Mouse (Mus musculus): Measurements from ENCODE around the gene Il3. TPM values are rescaled to one million over a fixed set of nuclear protein-coding genes. Genes with fewer than 3 reads are reported as not detected.

The Il3 gene
- total RNA-seq (2014; rRNA removed) (not detected in 2 replicates), polyA plus RNA-seq (2015; fragmentation: Nextera tagmentation; extraction: Ambion mirVana) (not detected in 2 replicates)

DNA sequence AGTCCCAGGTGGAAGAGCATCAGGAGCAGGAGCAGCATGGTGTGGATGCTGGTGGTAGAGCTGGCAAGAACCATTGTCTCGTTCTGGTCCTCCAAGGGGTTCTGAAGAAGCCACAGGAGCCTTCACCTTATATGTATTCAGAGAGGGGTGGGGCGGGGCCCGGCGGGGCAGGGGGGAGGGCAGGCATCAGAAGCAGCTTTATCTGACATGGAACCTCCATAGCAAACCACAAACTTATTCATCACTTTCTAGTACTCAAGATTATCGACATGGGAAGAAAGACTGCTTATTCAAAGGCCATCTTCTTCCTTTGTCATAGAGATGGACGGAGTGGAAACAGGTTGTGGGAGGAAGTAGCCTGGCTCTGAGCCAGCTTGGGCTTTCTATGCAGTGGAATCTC, at the start of gene Il3:
TSS of gene Il3 (minus strand) at position 101 of the 400 bp plus-strand sequence.
- TF ChIP-seq CTCF (IDR thresholded peaks at IDR 0.05; ENCODE audit: low read depth), result no peak
- Histone ChIP-seq H3K36me3 (ENCODE audit: insufficient read depth, low read length) (no peaks in the 10 kb centered on the region), H3K27ac (no peak within 1 kb of the TSS), H3K4me1 (ENCODE audit: insufficient read depth, low read length) (no peaks in the 10 kb centered on the region), H3K9me3 (ENCODE audit: low read length) (no peaks in the 10 kb centered on the region), H3K27me3 (ENCODE audit: insufficient read depth, low read length) (no peaks in the 10 kb centered on the region), H3K9ac (replicated peaks; ENCODE audit: low read length) (no peak within 1 kb of the TSS), H3K4me2 (ENCODE audit: low read depth, low read length) (no peak within 1 kb of the TSS), H3K4me3 (ENCODE audit: low read length) (no peak within 1 kb of the TSS)
- no peak for DNase-seq (ENCODE audit: low spot score)
- ATAC-seq, result no peak
- WGBS, result 90% methylated on average over 6 of the region's 6 CpGs

DNA sequence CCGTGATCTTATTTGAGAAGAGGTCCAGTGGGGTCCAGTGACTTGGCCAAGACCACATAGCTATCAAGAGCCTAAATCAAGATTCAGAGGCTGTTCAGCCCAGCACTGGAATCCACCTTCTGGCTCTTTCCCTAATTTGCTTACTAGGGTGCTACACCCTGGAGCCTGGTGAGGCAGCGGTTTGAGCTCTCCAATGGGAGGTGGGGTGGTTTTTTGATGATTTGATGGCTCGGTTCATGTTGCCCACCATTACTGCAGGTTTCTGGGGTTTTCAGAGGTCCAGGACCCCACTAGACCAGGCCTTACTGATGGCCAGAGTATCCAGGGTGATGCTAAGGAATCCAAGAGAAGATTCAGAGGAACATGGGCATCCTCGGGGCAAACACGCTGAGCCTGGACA, 48.3 kb upstream of the Il3 start:
- H3K4me1 ChIP-seq (ENCODE audit: insufficient read depth, low read length), result peaks cover 18% of the 10 kb centered on the region; the same call in 1 of the 2 replicates
- no peaks in the 10 kb centered on the region for H3K9me3 ChIP-seq (ENCODE audit: low read length)
- H3K9ac ChIP-seq (replicated peaks; ENCODE audit: low read length), result peak overlapping the region; percentile 15; the same call in 1 of the 2 replicates
- DNase-seq (ENCODE audit: low spot score) (no peak), ATAC-seq (no peak)
- H3K4me2 ChIP-seq (ENCODE audit: low read depth, low read length), result peak overlapping the region; percentile 25
- no peaks in the 10 kb centered on the region for H3K36me3 ChIP-seq (ENCODE audit: insufficient read depth, low read length)
- no peak overlapping the region for H3K4me3 ChIP-seq (ENCODE audit: low read length)
- TF ChIP-seq CTCF (IDR thresholded peaks at IDR 0.05; ENCODE audit: low read depth), result no peak
- peak overlapping the region; percentile 54; the same call in 1 of the 2 replicates for H3K27ac ChIP-seq
- no peaks in the 10 kb centered on the region for H3K27me3 ChIP-seq (ENCODE audit: insufficient read depth, low read length)
- WGBS, result 78% methylated on average over 5 of the region's 5 CpGs

GRCm38 (mm10) chr11:54314740-54315139, 47.7 kb upstream of the Il3 start:
- TF ChIP-seq CTCF (IDR thresholded peaks at IDR 0.05; ENCODE audit: low read depth), result no peak
- no peak overlapping the region for H3K4me3 ChIP-seq (ENCODE audit: low read length)
- peaks cover 18% of the 10 kb centered on the region; the same call in 1 of the 2 replicates for H3K4me1 ChIP-seq (ENCODE audit: insufficient read depth, low read length)
- DNase-seq (ENCODE audit: low spot score), result peak; percentile 60
- peak; percentile 80; the same call in 1 of the 2 replicates for ATAC-seq
- H3K36me3 ChIP-seq (ENCODE audit: insufficient read depth, low read length), result no peaks in the 10 kb centered on the region
- H3K4me2 ChIP-seq (ENCODE audit: low read depth, low read length), result peak overlapping the region; percentile 25
- H3K9ac ChIP-seq (replicated peaks; ENCODE audit: low read length), result peak overlapping the region; percentile 15; the same call in 1 of the 2 replicates
- H3K27ac ChIP-seq, result peak overlapping the region; percentile 54; the same call in 1 of the 2 replicates
- H3K27me3 ChIP-seq (ENCODE audit: insufficient read depth, low read length), result no peaks in the 10 kb centered on the region
- no peaks in the 10 kb centered on the region for H3K9me3 ChIP-seq (ENCODE audit: low read length)
- 8% methylated on average over 3 of the region's 3 CpGs for WGBS

DNA sequence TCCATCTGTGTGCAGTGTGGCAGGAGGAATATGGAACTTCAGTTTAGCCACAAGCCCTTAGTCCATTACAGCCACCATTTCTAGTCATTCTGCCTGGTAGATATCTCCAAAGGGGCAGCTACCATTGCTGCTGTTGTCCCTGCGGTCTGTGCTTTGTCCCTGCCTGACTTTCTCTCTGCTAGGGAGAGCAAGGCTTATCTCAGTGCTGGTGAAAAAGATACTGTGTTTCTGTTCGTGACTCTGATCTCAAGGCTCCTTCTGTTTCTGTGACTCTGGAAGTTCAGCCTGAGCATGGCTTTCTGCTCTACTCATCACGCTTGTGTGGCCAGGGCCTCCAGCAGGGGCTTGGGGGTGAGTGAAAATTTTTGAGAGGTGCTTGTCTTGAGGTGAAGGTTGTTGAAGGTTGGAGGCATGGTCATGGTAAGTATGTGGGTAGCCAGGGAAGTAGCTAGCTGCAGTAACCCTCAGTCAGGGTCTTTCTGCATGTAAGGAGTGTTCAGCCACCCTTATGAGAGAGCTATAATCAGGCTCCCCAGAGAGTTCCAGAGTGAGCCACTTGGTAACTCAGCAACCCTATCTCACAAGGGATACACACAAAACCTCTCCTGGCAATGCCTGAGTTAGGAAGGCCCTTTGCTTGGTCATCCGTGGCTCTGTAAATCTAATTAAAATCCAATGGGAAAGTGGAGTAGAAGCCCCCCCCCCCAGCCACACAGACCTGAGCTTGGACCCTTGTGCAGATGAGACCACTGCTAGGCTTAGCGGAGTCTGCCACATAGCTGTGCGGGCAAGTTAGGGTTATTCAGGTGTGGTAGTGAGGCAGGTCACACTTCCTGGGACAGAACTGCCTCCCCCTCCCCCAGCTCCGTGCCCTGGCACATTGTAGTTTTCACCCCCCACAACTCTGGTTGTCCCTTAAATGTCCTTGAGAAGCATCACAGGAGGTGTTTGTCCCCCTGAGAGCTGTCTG, 46.6 kb upstream of the Il3 start:
- WGBS, result 71% methylated on average over 7 of the region's 7 CpGs

DNA sequence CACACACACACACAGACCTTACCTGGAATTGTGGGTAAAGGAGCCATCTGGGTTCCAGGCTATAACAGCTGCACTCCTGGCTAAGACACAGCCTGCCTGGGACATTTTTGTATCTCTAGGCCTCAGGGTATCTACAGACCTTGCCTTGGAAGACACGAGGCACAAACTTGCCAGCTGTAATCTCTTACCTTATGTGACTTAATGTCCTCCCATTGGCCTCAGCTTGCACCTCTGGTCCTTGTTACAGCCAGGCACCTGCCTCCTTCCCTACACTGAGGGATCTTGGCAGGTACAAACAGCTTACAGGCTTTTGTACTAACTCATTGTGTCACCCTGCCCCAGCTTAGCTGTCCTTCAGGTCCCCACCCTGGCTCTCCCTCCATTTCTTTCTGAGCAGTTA, 45.5 kb upstream of the Il3 start:
- Histone ChIP-seq H3K27me3 (ENCODE audit: insufficient read depth, low read length) (no peaks in the 10 kb centered on the region), H3K9ac (replicated peaks; ENCODE audit: low read length) (no peak overlapping the region), H3K9me3 (ENCODE audit: low read length) (no peaks in the 10 kb centered on the region), H3K4me3 (ENCODE audit: low read length) (no peak overlapping the region), H3K27ac (peak overlapping the region; percentile 72; the same call in 1 of the 2 replicates), H3K4me2 (ENCODE audit: low read depth, low read length) (no peak overlapping the region), H3K36me3 (ENCODE audit: insufficient read depth, low read length) (no peaks in the 10 kb centered on the region), H3K4me1 (ENCODE audit: insufficient read depth, low read length) (peaks cover 18% of the 10 kb centered on the region; the same call in 1 of the 2 replicates)
- no peak for ATAC-seq
- DNase-seq (ENCODE audit: low spot score), result peak; percentile 23
- 8% methylated on average over 1 of the region's 1 CpGs for WGBS
- no peak for TF ChIP-seq CTCF (IDR thresholded peaks at IDR 0.05; ENCODE audit: low read depth)

More for the DNA sequence above, 46.6 kb upstream of the Il3 start:
- H3K36me3 ChIP-seq (ENCODE audit: insufficient read depth, low read length), result no peaks in the 10 kb centered on the region
- no peak for TF ChIP-seq CTCF (IDR thresholded peaks at IDR 0.05; ENCODE audit: low read depth)
- H3K9ac ChIP-seq (replicated peaks; ENCODE audit: low read length), result no peak overlapping the region
- no peak overlapping the region for H3K4me2 ChIP-seq (ENCODE audit: low read depth, low read length)
- no peak for ATAC-seq
- no peaks in the 10 kb centered on the region for H3K9me3 ChIP-seq (ENCODE audit: low read length)
- no peak for DNase-seq (ENCODE audit: low spot score)
- H3K27ac ChIP-seq, result no peak overlapping the region
- H3K4me3 ChIP-seq (ENCODE audit: low read length), result no peak overlapping the region
- H3K4me1 ChIP-seq (ENCODE audit: insufficient read depth, low read length), result peaks cover 18% of the 10 kb centered on the region; the same call in 1 of the 2 replicates
- H3K27me3 ChIP-seq (ENCODE audit: insufficient read depth, low read length), result no peaks in the 10 kb centered on the region

GRCm38 (mm10) chr11:54312021-54312420, 44.9 kb upstream of the Il3 start:
- WGBS, result 12% methylated on average over 5 of the region's 5 CpGs
- no peaks in the 10 kb centered on the region for H3K27me3 ChIP-seq (ENCODE audit: insufficient read depth, low read length)

More at GRCm38 (mm10) chr11:54312021-54312420, 44.9 kb upstream of the Il3 start:
- H3K9me3 ChIP-seq (ENCODE audit: low read length), result no peaks in the 10 kb centered on the region
- no peak overlapping the region for H3K4me3 ChIP-seq (ENCODE audit: low read length)
- no peak overlapping the region for H3K4me2 ChIP-seq (ENCODE audit: low read depth, low read length)
- no peaks in the 10 kb centered on the region for H3K36me3 ChIP-seq (ENCODE audit: insufficient read depth, low read length)
- peaks cover 21% of the 10 kb centered on the region; the same call in 1 of the 2 replicates for H3K4me1 ChIP-seq (ENCODE audit: insufficient read depth, low read length)
- H3K27ac ChIP-seq, result peak overlapping the region; percentile 72
- no peak overlapping the region for H3K9ac ChIP-seq (replicated peaks; ENCODE audit: low read length)
- ATAC-seq (peak; percentile 86), DNase-seq (ENCODE audit: low spot score) (peak; percentile 56)
- TF ChIP-seq CTCF (IDR thresholded peaks at IDR 0.05; ENCODE audit: low read depth), result no peak

All from hindbrain, postnatal 0 days (tissue).